Mouse (Mus musculus): Measurements from ENCODE around the gene Dnaic2. TPM values are rescaled to one million over a fixed set of nuclear protein-coding genes. Genes with fewer than 3 reads are reported as not detected.

Dnaic2 gene
- total and polyA plus RNA-seq, 3 experiments = 0.16 to 1.5 (median 0.18) TPM

GRCm38 (mm10) chr11:114687574-114688188 lies 39.5 kb upstream of the Dnaic2 start:
- intact Hi-C loops (cut with DNase I) = no loop called here
- H3K27me3 ChIP-seq (ENCODE audit: control insufficient read depth, insufficient read depth, low read length) = no peaks in the 10 kb centered on the region
- no peak overlapping the region for H3K9ac ChIP-seq (ENCODE audit: low read depth, low read length)
- H3K36me3 ChIP-seq (ENCODE audit: control insufficient read depth, insufficient read depth, low read length) = no peaks in the 10 kb centered on the region
- no peak for DNase-seq
- TF ChIP-seq EP300 (IDR thresholded peaks at IDR 0.05; ENCODE audit: insufficient read depth, low read depth, low read length) (no peak), POLR2A (IDR thresholded peaks at IDR 0.05; ENCODE audit: insufficient read depth, low read depth, low read length) (no peak), CTCF (IDR thresholded peaks at IDR 0.05) (no peak)
- no peak overlapping the region for H3K4me3 ChIP-seq
- H3K27ac ChIP-seq = no peak overlapping the region
- no peaks in the 10 kb centered on the region for H3K79me2 ChIP-seq (replicated peaks; ENCODE audit: control insufficient read depth, insufficient read depth, low read length)
- H3K4me1 ChIP-seq (ENCODE audit: control insufficient read depth, insufficient read depth, low read length) = peaks cover 3% of the 10 kb centered on the region
- WGBS = 47% methylated on average over 9 of the region's 10 CpGs

- Histone ChIP-seq H3K27me3 (ENCODE audit: control insufficient read depth, insufficient read depth, low read length) (no peaks in the 10 kb centered on the region), H3K4me3 (no peak overlapping the region), H3K79me2 (replicated peaks; ENCODE audit: control insufficient read depth, insufficient read depth, low read length) (no peaks in the 10 kb centered on the region), H3K36me3 (ENCODE audit: control insufficient read depth, insufficient read depth, low read length) (no peaks in the 10 kb centered on the region), H3K27ac (no peak overlapping the region), H3K9ac (ENCODE audit: low read depth, low read length) (no peak overlapping the region), H3K4me1 (ENCODE audit: control insufficient read depth, insufficient read depth, low read length) (peaks cover 3% of the 10 kb centered on the region)
- TF ChIP-seq CTCF (IDR thresholded peaks at IDR 0.05) (no peak), EP300 (IDR thresholded peaks at IDR 0.05; ENCODE audit: insufficient read depth, low read depth, low read length) (no peak), POLR2A (IDR thresholded peaks at IDR 0.05; ENCODE audit: insufficient read depth, low read depth, low read length) (no peak)
- WGBS = 91% methylated on average over 3 of the region's 3 CpGs
- DNase-seq = no peak
- intact Hi-C loops (cut with DNase I) = no loop called here
Observed at GRCm38 (mm10) chr11:114688729-114689128, 38.5 kb upstream of the Dnaic2 start.

GRCm38 (mm10) chr11:114690192-114690591 lies 37.0 kb upstream of the Dnaic2 start:
- Histone ChIP-seq H3K27me3 (ENCODE audit: control insufficient read depth, insufficient read depth, low read length) (no peaks in the 10 kb centered on the region), H3K4me3 (no peak overlapping the region), H3K9ac (ENCODE audit: low read depth, low read length) (no peak overlapping the region), H3K79me2 (replicated peaks; ENCODE audit: control insufficient read depth, insufficient read depth, low read length) (no peaks in the 10 kb centered on the region), H3K36me3 (ENCODE audit: control insufficient read depth, insufficient read depth, low read length) (no peaks in the 10 kb centered on the region), H3K27ac (no peak overlapping the region), H3K4me1 (ENCODE audit: control insufficient read depth, insufficient read depth, low read length) (no peaks in the 10 kb centered on the region)
- 91% methylated on average over 15 of the region's 15 CpGs for WGBS
- intact Hi-C loops (cut with DNase I) = no loop called here
- no peak for DNase-seq
- TF ChIP-seq POLR2A (IDR thresholded peaks at IDR 0.05; ENCODE audit: insufficient read depth, low read depth, low read length) (no peak), EP300 (IDR thresholded peaks at IDR 0.05; ENCODE audit: insufficient read depth, low read depth, low read length) (no peak), CTCF (IDR thresholded peaks at IDR 0.05) (no peak)

GRCm38 (mm10) chr11:114691454-114692182 lies 35.6 kb upstream of the Dnaic2 start:
- Histone ChIP-seq H3K27me3 (ENCODE audit: control insufficient read depth, insufficient read depth, low read length) (no peaks in the 10 kb centered on the region), H3K4me1 (ENCODE audit: control insufficient read depth, insufficient read depth, low read length) (no peaks in the 10 kb centered on the region), H3K27ac (no peak overlapping the region), H3K4me3 (no peak overlapping the region), H3K36me3 (ENCODE audit: control insufficient read depth, insufficient read depth, low read length) (no peaks in the 10 kb centered on the region), H3K79me2 (replicated peaks; ENCODE audit: control insufficient read depth, insufficient read depth, low read length) (no peaks in the 10 kb centered on the region), H3K9ac (ENCODE audit: low read depth, low read length) (no peak overlapping the region)
- TF ChIP-seq POLR2A (IDR thresholded peaks at IDR 0.05; ENCODE audit: insufficient read depth, low read depth, low read length) (no peak), CTCF (IDR thresholded peaks at IDR 0.05) (no peak), EP300 (IDR thresholded peaks at IDR 0.05; ENCODE audit: insufficient read depth, low read depth, low read length) (no peak)
- 56% methylated on average over 6 of the region's 6 CpGs for WGBS
- DNase-seq = no peak
- intact Hi-C loops (cut with DNase I) = no loop called here

GRCm38 (mm10) chr11:114692601-114693000 lies 34.6 kb upstream of the Dnaic2 start:
- Histone ChIP-seq H3K27me3 (ENCODE audit: control insufficient read depth, insufficient read depth, low read length) (no peaks in the 10 kb centered on the region), H3K4me1 (ENCODE audit: control insufficient read depth, insufficient read depth, low read length) (no peaks in the 10 kb centered on the region), H3K36me3 (ENCODE audit: control insufficient read depth, insufficient read depth, low read length) (no peaks in the 10 kb centered on the region), H3K9ac (ENCODE audit: low read depth, low read length) (no peak overlapping the region), H3K27ac (no peak overlapping the region), H3K4me3 (no peak overlapping the region), H3K79me2 (replicated peaks; ENCODE audit: control insufficient read depth, insufficient read depth, low read length) (no peaks in the 10 kb centered on the region)
- WGBS = 70% methylated on average over 7 of the region's 7 CpGs
- TF ChIP-seq POLR2A (IDR thresholded peaks at IDR 0.05; ENCODE audit: insufficient read depth, low read depth, low read length) (no peak), EP300 (IDR thresholded peaks at IDR 0.05; ENCODE audit: insufficient read depth, low read depth, low read length) (no peak), CTCF (IDR thresholded peaks at IDR 0.05) (no peak)
- intact Hi-C loops (cut with DNase I) = no loop called here
- no peak for DNase-seq

GRCm38 (mm10) chr11:114693456-114693855 lies 33.8 kb upstream of the Dnaic2 start:
- DNase-seq = no peak
- Histone ChIP-seq H3K27me3 (ENCODE audit: control insufficient read depth, insufficient read depth, low read length) (no peaks in the 10 kb centered on the region), H3K4me3 (no peak overlapping the region), H3K79me2 (replicated peaks; ENCODE audit: control insufficient read depth, insufficient read depth, low read length) (no peaks in the 10 kb centered on the region), H3K36me3 (ENCODE audit: control insufficient read depth, insufficient read depth, low read length) (no peaks in the 10 kb centered on the region), H3K9ac (ENCODE audit: low read depth, low read length) (no peak overlapping the region), H3K27ac (no peak overlapping the region), H3K4me1 (ENCODE audit: control insufficient read depth, insufficient read depth, low read length) (peaks cover 2% of the 10 kb centered on the region)
- WGBS = 87% methylated on average over 6 of the region's 6 CpGs
- intact Hi-C loops (cut with DNase I) = no loop called here
- no peak for TF ChIP-seq POLR2A (IDR thresholded peaks at IDR 0.05; ENCODE audit: insufficient read depth, low read depth, low read length)
- TF ChIP-seq CTCF (IDR thresholded peaks at IDR 0.05) = no peak
- no peak for TF ChIP-seq EP300 (IDR thresholded peaks at IDR 0.05; ENCODE audit: insufficient read depth, low read depth, low read length)

Data from heart, adult 2 months (tissue).